Mouse (Mus musculus): ENCODE data around the gene Psg21. TPM values are rescaled to one million over a fixed set of nuclear protein-coding genes. Genes with fewer than 3 reads are reported as not detected.
"Not testable (repeated sequence)": the region's sequence is repeated elsewhere in the genome, so short reads cannot be mapped to it uniquely, and the experiment has no call there.

The Psg21 gene
- total RNA-seq (2017) = not detected in 3 replicates

- ATAC-seq (replicated peaks; ENCODE audit: insufficient number of reproducible peaks, low FRiP score, low TSS enrichment, poor library complexity, severe bottlenecking) = not testable (repeated sequence)
These were observed at the start of gene Psg21 for GRCm38 (mm10) chr7:18656625-18657024. Gene Psg21 (minus strand): TSS chr7:18656725.

GRCm38 (mm10) chr7:18686085-18686484, 29.6 kb upstream of the Psg21 start, which contains the start of gene Psg20:
Gene Psg20 (minus strand): TSS chr7:18686185.
- ATAC-seq (replicated peaks; ENCODE audit: insufficient number of reproducible peaks, low FRiP score, low TSS enrichment, poor library complexity, severe bottlenecking) = no peak

- no peak for ATAC-seq (replicated peaks; ENCODE audit: insufficient number of reproducible peaks, low FRiP score, low TSS enrichment, poor library complexity, severe bottlenecking)
These were observed 29.1 kb upstream of the Psg21 start for GRCm38 (mm10) chr7:18685586-18685985.

GRCm38 (mm10) chr7:18679772-18680171, 23.2 kb upstream of the Psg21 start:
- no peak for ATAC-seq (replicated peaks; ENCODE audit: insufficient number of reproducible peaks, low FRiP score, low TSS enrichment, poor library complexity, severe bottlenecking)

GRCm38 (mm10) chr7:18626921-18627320, 29.6 kb downstream of the Psg21 start:
- not testable (repeated sequence) for ATAC-seq (replicated peaks; ENCODE audit: insufficient number of reproducible peaks, low FRiP score, low TSS enrichment, poor library complexity, severe bottlenecking)

GRCm38 (mm10) chr7:18616401-18616800, 40.1 kb downstream of the Psg21 start, which contains the start of gene Psg23:
Gene Psg23 (minus strand): TSS chr7:18616501.
- ATAC-seq (replicated peaks; ENCODE audit: insufficient number of reproducible peaks, low FRiP score, low TSS enrichment, poor library complexity, severe bottlenecking) = not testable (repeated sequence)

Other genes with a start within 250 kb of the Psg21 start
- not detected in 3 replicates for gene Psg28, start 224.7 kb downstream of the Psg21 start, total RNA-seq (2017)
- gene Psg26, start 172.5 kb downstream of the Psg21 start, total RNA-seq (2017) = not detected in 3 replicates
- not detected in 3 replicates for gene Psg25, start 124.5 kb downstream of the Psg21 start, total RNA-seq (2017)
- gene Psg27, start 89.4 kb downstream of the Psg21 start, total RNA-seq (2017) = not detected in 3 replicates
- gene Psg23, start 40.2 kb downstream of the Psg21 start, total RNA-seq (2017) = not detected in 3 replicates
- gene Psg20, start 29.5 kb upstream of the Psg21 start, total RNA-seq (2017) = not detected in 3 replicates
- not detected in 3 replicates for gene Psg22, start 61.4 kb upstream of the Psg21 start, total RNA-seq (2017)
- not detected in 3 replicates for gene Psg19, start 141.8 kb upstream of the Psg21 start, total RNA-seq (2017)
- not detected in 3 replicates for gene Psg17, start 164.9 kb upstream of the Psg21 start, total RNA-seq (2017)
- 0.19 to 0.75 TPM in 2 of 3 replicates, not detected in the other for gene Mill2, start 183.2 kb upstream of the Psg21 start, total RNA-seq (2017)
- gene Pglyrp1, start 214.6 kb upstream of the Psg21 start, total RNA-seq (2017) = 88.5 to 148 TPM (median 139 TPM) in 3 replicates

Data from monocyte, adult 5-6 weeks (primary cell).